Mouse (Mus musculus): ENCODE measurements around the gene Mycbp2. TPM values are rescaled to one million over a fixed set of nuclear protein-coding genes. Genes with fewer than 3 reads are reported as not detected.

Gene Mycbp2
- polyA plus RNA-seq, 1 experiment: 132 TPM

DNA sequence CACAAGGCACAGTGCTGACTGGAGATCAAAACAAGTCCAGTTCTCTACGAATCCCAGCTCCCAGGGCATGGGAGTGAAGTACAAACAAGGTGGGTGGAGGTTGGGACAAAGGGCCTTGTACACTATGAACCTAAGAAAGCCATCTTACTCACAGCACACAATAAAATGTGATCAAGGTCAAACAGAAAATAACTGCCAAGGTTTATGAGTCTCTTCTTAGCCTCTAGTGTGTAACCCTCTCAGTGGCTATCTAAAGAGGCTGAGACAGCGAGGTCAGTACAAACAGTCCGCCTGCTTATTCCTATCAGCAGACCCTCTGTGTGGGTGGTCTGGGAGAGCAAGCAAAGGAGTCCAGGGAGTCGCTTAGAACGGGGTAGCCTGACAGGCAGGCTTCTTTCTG is 258.8 kb downstream of the Mycbp2 start:
- TF ChIP-seq POLR2A (IDR thresholded peaks at IDR 0.05; ENCODE audit: borderline replicate concordance, extremely low read depth, insufficient read depth, insufficient read length, poor library complexity, severe bottlenecking) (no peak), CTCF (IDR thresholded peaks at IDR 0.05; ENCODE audit: borderline replicate concordance, extremely low read depth, insufficient read depth, insufficient read length) (no peak)
- no peak for DNase-seq (ENCODE audit: low read depth)

DNA sequence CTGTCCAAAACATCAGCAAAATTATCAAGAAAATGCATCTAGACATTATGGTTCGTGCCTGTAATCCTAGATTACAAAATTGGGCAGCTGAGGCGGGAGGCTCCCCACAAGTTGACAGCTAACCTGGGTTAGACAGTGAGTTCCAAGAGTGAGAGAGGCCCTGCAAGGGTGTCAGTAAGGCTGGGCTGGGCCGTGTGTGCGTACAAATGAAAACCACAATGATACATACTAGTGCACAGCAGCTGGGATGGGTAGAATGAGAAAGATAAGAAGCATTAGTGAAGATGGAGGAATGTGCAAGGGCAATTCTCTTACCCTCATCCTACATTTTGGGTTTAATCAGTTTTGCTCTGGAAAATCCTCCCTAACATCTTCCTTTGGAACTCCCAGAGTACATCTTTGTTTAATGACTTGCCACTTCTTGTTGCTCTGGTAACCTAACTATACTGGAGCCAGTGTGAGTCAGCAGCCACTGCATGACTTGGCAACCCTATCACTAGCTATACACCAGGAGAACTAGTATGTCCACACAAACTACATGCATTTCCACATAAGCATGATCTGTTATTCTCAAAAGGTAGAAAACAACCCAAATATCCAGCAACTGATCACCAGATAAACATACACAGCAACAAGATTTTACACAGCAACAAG is 259.8 kb downstream of the Mycbp2 start:
- TF ChIP-seq POLR2A (IDR thresholded peaks at IDR 0.05; ENCODE audit: borderline replicate concordance, extremely low read depth, insufficient read depth, insufficient read length, poor library complexity, severe bottlenecking) (no peak), CTCF (IDR thresholded peaks at IDR 0.05; ENCODE audit: borderline replicate concordance, extremely low read depth, insufficient read depth, insufficient read length) (no peak)

DNA sequence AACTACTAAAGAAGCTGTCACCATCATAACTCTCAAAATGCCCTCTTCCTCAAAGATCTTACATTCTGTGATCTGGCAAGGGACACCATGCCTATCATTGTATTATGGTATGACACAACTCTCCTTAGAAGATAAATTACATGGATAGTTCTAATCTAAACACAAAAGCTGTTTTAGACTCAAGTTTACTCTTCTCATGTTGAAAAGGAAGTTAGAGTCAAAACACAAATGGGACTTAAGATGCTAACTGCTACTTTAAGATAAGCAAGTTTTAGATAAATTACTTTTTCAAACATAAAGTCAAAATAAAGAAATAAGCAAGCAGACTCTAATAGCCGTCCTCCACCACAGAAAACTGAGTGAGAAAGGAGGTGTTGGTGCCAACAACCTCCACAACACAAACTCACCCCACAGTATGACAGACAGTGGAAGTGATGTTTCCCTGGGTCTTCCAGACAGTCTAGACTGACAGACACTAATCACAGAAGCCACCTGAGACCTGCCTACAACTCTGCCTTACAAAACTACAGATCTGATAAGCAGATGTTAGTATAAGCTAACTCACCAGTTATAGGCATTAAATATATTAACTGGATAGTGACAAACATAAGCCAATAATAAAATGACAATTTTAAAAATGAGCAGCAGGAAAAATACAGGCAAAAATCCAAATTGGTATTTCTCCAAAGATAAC is 260.6 kb downstream of the Mycbp2 start:
- TF ChIP-seq POLR2A (IDR thresholded peaks at IDR 0.05; ENCODE audit: borderline replicate concordance, extremely low read depth, insufficient read depth, insufficient read length, poor library complexity, severe bottlenecking) (no peak), CTCF (IDR thresholded peaks at IDR 0.05; ENCODE audit: borderline replicate concordance, extremely low read depth, insufficient read depth, insufficient read length) (no peak)
- DNase-seq (ENCODE audit: low read depth): no peak

More for the DNA sequence above, 259.8 kb downstream of the Mycbp2 start:
- no peak for DNase-seq (ENCODE audit: low read depth)

DNA sequence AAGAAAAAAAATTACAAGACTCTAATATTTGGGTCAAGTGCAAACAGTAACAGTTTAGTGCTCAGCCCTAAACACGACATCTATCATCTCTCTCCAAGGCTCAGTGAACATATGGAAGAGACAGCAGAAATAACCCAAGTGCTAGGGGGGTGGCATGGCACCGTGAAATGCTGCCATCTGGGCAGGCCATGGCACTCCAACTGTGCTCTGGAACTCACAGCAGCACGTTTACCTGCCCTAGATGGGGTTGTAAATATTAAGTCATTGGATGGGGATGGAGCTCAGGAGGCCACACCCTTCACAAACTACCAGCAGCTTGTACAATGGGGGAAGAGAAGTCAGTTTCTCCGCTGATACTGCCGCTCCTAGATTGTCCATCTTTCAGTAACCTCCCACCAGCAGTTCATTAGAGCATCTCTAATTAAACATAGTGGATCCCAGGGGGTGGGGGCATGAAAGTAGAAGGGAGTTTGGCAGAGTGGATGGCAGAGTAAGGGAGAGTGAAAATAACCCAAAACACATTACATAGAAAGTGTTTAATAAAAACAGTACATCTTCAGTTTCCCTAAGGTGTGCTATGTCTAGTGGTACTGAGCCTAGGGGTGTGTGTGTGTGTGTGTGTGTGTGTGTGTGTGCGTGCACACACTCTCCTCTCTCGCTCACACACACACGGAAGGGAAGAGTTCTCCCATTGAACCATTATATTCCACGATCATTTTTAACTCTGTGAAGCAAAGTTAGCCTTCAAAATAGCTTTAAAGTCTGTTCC is 267.2 kb downstream of the Mycbp2 start:
- peak; percentile 45 for DNase-seq (ENCODE audit: low read depth)
- TF ChIP-seq CTCF (IDR thresholded peaks at IDR 0.05; ENCODE audit: borderline replicate concordance, extremely low read depth, insufficient read depth, insufficient read length) (no peak), POLR2A (IDR thresholded peaks at IDR 0.05; ENCODE audit: borderline replicate concordance, extremely low read depth, insufficient read depth, insufficient read length, poor library complexity, severe bottlenecking) (no peak)

DNA sequence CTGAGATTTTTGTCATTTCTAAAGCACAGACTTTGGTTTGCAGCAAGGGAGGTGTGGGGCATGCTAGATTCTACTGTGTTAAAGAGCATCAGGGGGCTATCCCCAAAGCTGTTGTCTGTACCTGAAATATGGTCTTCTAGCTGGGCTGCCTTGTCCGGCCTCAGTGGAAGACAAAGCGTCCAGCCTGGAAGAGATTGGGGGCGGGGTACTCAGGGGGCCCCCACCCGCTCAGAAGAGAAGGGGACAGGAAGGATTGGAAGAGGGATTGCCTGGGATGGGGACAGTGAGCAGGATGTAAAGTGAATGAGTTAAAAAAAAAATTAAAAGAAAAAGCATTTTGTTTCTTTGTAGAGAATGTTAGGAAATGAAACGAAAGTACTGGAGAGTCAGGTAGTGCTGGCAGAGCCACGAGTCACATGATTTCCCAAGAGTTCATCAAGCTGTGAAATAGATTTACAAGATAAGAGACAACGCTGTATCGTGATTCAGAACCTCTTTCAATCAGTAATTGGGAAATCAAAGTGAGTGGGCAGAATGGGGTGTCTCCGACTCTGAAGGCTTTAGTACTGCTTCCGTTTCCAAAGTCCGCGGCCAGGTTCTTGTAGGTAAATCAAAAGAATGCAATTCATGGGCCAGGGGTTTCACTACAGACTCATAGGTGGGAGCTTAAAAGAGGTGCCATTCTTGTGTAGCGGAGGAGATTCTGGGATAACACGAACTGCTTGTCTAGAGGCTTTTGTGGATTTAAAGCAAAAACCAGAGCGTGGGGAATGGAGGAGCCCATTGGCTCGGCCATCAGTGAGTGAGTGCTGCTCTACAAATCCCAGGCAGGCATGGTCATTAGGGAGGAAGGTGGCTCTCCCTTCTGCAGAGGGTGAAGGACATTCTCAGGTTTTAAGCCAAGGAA is 268.4 kb downstream of the Mycbp2 start:
- DNase-seq (ENCODE audit: low read depth): no peak
- TF ChIP-seq POLR2A (IDR thresholded peaks at IDR 0.05; ENCODE audit: borderline replicate concordance, extremely low read depth, insufficient read depth, insufficient read length, poor library complexity, severe bottlenecking): no peak
- TF ChIP-seq CTCF (IDR thresholded peaks at IDR 0.05; ENCODE audit: borderline replicate concordance, extremely low read depth, insufficient read depth, insufficient read length): no peak

DNA sequence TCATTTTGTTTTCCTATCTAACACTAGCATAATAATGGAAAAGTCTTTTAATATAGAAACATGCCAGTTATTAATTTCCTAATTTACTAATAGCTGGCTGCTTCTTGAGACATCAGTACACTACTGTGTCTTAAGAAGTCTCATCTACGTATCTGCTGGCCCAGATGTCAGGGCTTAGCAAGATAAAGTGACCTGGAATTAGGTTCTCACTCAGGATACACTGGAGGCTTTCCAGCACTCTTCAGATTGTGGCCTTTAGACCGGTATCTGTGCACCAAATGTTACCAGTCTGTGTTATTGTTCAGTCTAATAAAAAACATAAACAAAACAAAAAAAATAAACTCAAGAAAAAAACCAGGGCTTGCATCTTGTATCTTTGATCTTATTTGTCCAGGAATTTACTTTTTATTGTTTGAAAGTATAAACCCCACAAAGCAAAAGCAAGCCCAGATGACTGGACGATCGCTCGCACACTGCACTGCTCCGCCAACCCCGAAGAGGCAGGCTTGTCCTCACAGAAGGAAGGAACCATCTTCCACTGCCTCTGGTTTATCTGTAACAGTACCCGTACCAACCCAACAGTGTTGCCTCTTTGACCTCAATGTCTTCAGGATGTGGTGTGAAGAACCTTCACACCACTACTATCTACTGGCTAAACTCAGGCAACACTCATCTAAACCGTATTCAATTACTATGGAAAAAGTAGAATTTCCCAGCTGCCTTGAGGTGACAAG is 269.2 kb downstream of the Mycbp2 start:
- TF ChIP-seq CTCF (IDR thresholded peaks at IDR 0.05; ENCODE audit: borderline replicate concordance, extremely low read depth, insufficient read depth, insufficient read length) (no peak), POLR2A (IDR thresholded peaks at IDR 0.05; ENCODE audit: borderline replicate concordance, extremely low read depth, insufficient read depth, insufficient read length, poor library complexity, severe bottlenecking) (no peak)

DNA sequence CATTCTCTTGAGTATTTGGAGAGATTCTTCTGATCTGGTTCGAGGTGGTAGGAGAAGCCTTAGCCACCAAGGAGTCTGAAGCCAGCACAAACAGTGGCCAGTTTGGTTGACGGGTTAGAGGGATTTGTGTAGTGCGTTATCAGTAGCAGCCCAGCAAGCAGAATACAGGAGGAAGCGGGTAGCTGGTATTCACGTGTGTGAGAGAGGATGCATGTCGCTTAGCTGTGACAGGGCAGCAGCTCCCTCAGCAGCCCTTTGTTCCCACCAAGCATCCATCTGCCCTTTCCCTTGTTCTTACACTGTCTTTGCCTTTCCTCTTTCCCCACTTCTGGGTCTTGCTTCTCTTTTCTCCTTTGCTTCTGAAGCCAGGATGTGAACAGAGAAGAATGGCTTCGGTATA is 271.4 kb downstream of the Mycbp2 start:
- DNase-seq (ENCODE audit: low read depth): no peak
- TF ChIP-seq CTCF (IDR thresholded peaks at IDR 0.05; ENCODE audit: borderline replicate concordance, extremely low read depth, insufficient read depth, insufficient read length) (no peak), POLR2A (IDR thresholded peaks at IDR 0.05; ENCODE audit: borderline replicate concordance, extremely low read depth, insufficient read depth, insufficient read length, poor library complexity, severe bottlenecking) (no peak)

More for the DNA sequence above, 269.2 kb downstream of the Mycbp2 start:
- DNase-seq (ENCODE audit: low read depth): no peak

DNA sequence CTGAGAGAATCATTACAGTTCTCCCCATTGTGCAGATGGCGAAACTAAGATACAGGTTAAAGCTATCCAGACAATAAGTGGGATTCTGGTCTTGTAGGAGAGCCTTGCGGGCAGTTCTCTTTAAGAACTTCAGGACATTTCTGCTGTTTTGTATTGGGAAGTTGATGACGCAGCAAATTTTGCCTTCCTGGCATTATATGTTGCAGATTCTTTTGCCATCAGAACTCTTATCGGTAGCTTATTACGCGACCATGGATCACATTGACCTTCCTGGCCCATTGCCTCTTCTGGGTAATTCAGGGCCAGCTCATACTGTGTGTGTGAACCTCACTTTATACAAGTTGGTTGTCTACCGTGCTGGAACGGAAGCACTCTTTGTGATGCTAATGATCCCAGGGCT is 272.8 kb downstream of the Mycbp2 start:
- DNase-seq (ENCODE audit: low read depth): no peak
- no peak for TF ChIP-seq POLR2A (IDR thresholded peaks at IDR 0.05; ENCODE audit: borderline replicate concordance, extremely low read depth, insufficient read depth, insufficient read length, poor library complexity, severe bottlenecking)
- no peak for TF ChIP-seq CTCF (IDR thresholded peaks at IDR 0.05; ENCODE audit: borderline replicate concordance, extremely low read depth, insufficient read depth, insufficient read length)

DNA sequence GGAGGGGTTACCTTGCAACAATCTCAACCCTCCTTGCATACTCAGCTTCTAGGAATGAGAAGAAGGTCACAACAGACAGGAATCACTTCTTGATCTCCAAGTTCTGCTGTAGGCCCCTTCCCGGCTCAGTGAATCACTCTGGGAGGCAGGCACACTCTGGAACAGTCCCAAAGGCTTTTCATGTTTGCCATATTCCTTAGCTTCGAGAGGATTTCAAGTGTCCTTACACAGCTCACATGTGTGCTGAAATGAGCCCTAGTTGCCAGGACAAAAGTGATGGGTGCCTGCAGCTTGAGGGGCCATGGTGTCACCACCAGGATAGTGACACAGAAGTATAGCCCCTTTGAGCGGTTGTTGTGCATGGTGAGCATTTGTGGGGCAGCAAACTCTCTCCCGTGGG is 273.9 kb downstream of the Mycbp2 start:
- TF ChIP-seq CTCF (IDR thresholded peaks at IDR 0.05; ENCODE audit: borderline replicate concordance, extremely low read depth, insufficient read depth, insufficient read length) (no peak), POLR2A (IDR thresholded peaks at IDR 0.05; ENCODE audit: borderline replicate concordance, extremely low read depth, insufficient read depth, insufficient read length, poor library complexity, severe bottlenecking) (no peak)

DNA sequence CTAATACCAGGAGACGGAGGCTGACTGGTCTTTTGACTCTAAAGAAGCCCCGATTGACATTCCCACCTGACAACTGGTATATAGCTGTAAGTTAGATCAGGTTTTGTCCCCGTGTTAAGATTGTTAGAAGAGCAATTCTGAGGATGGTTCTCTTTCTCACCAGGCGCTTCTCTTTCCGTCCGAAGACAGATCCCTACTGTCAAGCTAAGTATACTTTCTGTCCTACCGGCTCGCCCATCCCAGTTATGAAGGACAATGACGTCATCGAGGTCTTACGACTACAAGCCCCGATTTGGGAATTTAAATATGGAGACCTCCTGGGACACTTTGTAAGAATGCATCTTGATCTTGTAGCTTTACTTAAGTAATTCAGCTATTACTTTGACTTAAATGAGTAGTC is 275.1 kb downstream of the Mycbp2 start:
- TF ChIP-seq POLR2A (IDR thresholded peaks at IDR 0.05; ENCODE audit: borderline replicate concordance, extremely low read depth, insufficient read depth, insufficient read length, poor library complexity, severe bottlenecking): no peak
- TF ChIP-seq CTCF (IDR thresholded peaks at IDR 0.05; ENCODE audit: borderline replicate concordance, extremely low read depth, insufficient read depth, insufficient read length): no peak
- DNase-seq (ENCODE audit: low read depth): no peak

More for the DNA sequence above, 273.9 kb downstream of the Mycbp2 start:
- no peak for DNase-seq (ENCODE audit: low read depth)

Data from brain, embryonic 14.5 days (tissue).